Mouse (Mus musculus): ENCODE results near the gene Sfpq. TPM values are rescaled to one million over a fixed set of nuclear protein-coding genes. Genes with fewer than 3 reads are reported as not detected.
A peak's percentile ranks its signal among the peaks of the same experiment; 100 is the strongest.
"Not testable (repeated sequence)": the region's sequence is repeated elsewhere in the genome, so short reads cannot be mapped to it uniquely, and the experiment has no call there.

The Sfpq gene
- polyA plus RNA-seq, 1 experiment from 2014 or later: 137 TPM

GRCm38 (mm10) chr4:126990553-126990952 lies 30.6 kb upstream of the Sfpq start:
- no peak overlapping the region for H3K4me3 ChIP-seq (ENCODE audit: low read depth, low read length)
- H3K4me2 ChIP-seq: no peak overlapping the region
- ATAC-seq (ENCODE audit: insufficient read depth): no peak
- H3K36me3 ChIP-seq (ENCODE audit: insufficient read depth): no peaks in the 10 kb centered on the region
- H3K27me3 ChIP-seq (ENCODE audit: insufficient read depth, low read length): no peaks in the 10 kb centered on the region
- no peaks in the 10 kb centered on the region for H3K4me1 ChIP-seq (ENCODE audit: insufficient read depth)
- TF ChIP-seq CTCF (IDR thresholded peaks at IDR 0.05; ENCODE audit: low read depth): no peak
- no peak overlapping the region for H3K27ac ChIP-seq (ENCODE audit: low read depth)
- no peaks in the 10 kb centered on the region for H3K9me3 ChIP-seq (ENCODE audit: low read depth, low read length)
- no peak for DNase-seq
- H3K9ac ChIP-seq: no peak overlapping the region

GRCm38 (mm10) chr4:126992356-126992755 lies 28.8 kb upstream of the Sfpq start:
- H3K4me2 ChIP-seq: no peak overlapping the region
- peak; percentile 52 for TF ChIP-seq CTCF (IDR thresholded peaks at IDR 0.05; ENCODE audit: low read depth)
- H3K4me1 ChIP-seq (ENCODE audit: insufficient read depth): no peaks in the 10 kb centered on the region
- ATAC-seq (ENCODE audit: insufficient read depth): no peak
- no peaks in the 10 kb centered on the region for H3K9me3 ChIP-seq (ENCODE audit: low read depth, low read length)
- DNase-seq: no peak
- H3K4me3 ChIP-seq (ENCODE audit: low read depth, low read length): no peak overlapping the region
- H3K27me3 ChIP-seq (ENCODE audit: insufficient read depth, low read length): no peaks in the 10 kb centered on the region
- H3K9ac ChIP-seq: no peak overlapping the region
- 60% methylated on average over 5 of the region's 5 CpGs for WGBS
- H3K27ac ChIP-seq (ENCODE audit: low read depth): no peak overlapping the region
- H3K36me3 ChIP-seq (ENCODE audit: insufficient read depth): no peaks in the 10 kb centered on the region

GRCm38 (mm10) chr4:126999372-126999771 lies 21.8 kb upstream of the Sfpq start:
- 96% methylated on average over 16 of the region's 16 CpGs for whole genome bisulfite sequencing

GRCm38 (mm10) chr4:127000601-127001105 lies 20.5 kb upstream of the Sfpq start:
- no peak for DNase-seq
- WGBS: 47% methylated on average over 8 of the region's 8 CpGs
- H3K9ac ChIP-seq: no peak overlapping the region
- no peak for TF ChIP-seq CTCF (IDR thresholded peaks at IDR 0.05; ENCODE audit: low read depth)
- H3K4me2 ChIP-seq: no peak overlapping the region
- H3K27me3 ChIP-seq (ENCODE audit: insufficient read depth, low read length): no peaks in the 10 kb centered on the region
- no peaks in the 10 kb centered on the region for H3K36me3 ChIP-seq (ENCODE audit: insufficient read depth)
- no peak overlapping the region for H3K27ac ChIP-seq (ENCODE audit: low read depth)
- H3K4me1 ChIP-seq (ENCODE audit: insufficient read depth): no peaks in the 10 kb centered on the region
- H3K9me3 ChIP-seq (ENCODE audit: low read depth, low read length): no peaks in the 10 kb centered on the region
- ATAC-seq (ENCODE audit: insufficient read depth): no peak
- no peak overlapping the region for H3K4me3 ChIP-seq (ENCODE audit: low read depth, low read length)

More at GRCm38 (mm10) chr4:126999372-126999771, 21.8 kb upstream of the Sfpq start:
- H3K36me3 ChIP-seq (ENCODE audit: insufficient read depth); ATAC-seq (ENCODE audit: insufficient read depth); H3K9ac ChIP-seq; DNase-seq; H3K9me3 ChIP-seq (ENCODE audit: low read depth, low read length); H3K4me1 ChIP-seq (ENCODE audit: insufficient read depth); H3K27ac ChIP-seq (ENCODE audit: low read depth); H3K27me3 ChIP-seq (ENCODE audit: insufficient read depth, low read length); H3K4me2 ChIP-seq; H3K4me3 ChIP-seq (ENCODE audit: low read depth, low read length): not testable (repeated sequence)

- DNase-seq (no peak), ATAC-seq (ENCODE audit: insufficient read depth) (no peak)
- 77% methylated on average over 3 of the region's 3 CpGs for WGBS
- no peaks in the 10 kb centered on the region for H3K36me3 ChIP-seq (ENCODE audit: insufficient read depth)
- peak overlapping the region; percentile 65; the same call in 1 of the 2 replicates for H3K4me2 ChIP-seq
- H3K27me3 ChIP-seq (ENCODE audit: insufficient read depth, low read length): no peaks in the 10 kb centered on the region
- no peak overlapping the region for H3K4me3 ChIP-seq (ENCODE audit: low read depth, low read length)
- no peak for TF ChIP-seq CTCF (IDR thresholded peaks at IDR 0.05; ENCODE audit: low read depth)
- no peaks in the 10 kb centered on the region for H3K9me3 ChIP-seq (ENCODE audit: low read depth, low read length)
- H3K4me1 ChIP-seq (ENCODE audit: insufficient read depth): no peaks in the 10 kb centered on the region
- H3K27ac ChIP-seq (ENCODE audit: low read depth): no peak overlapping the region
- no peak overlapping the region for H3K9ac ChIP-seq
These were observed 16.7 kb upstream of the Sfpq start for GRCm38 (mm10) chr4:127004384-127004783.

GRCm38 (mm10) chr4:127005113-127005936 lies 15.8 kb upstream of the Sfpq start:
- H3K4me3 ChIP-seq (ENCODE audit: low read depth, low read length): peak overlapping the region; percentile 33
- H3K36me3 ChIP-seq (ENCODE audit: insufficient read depth): no peaks in the 10 kb centered on the region
- peak overlapping the region; percentile 65 for H3K4me2 ChIP-seq
- no peaks in the 10 kb centered on the region for H3K27me3 ChIP-seq (ENCODE audit: insufficient read depth, low read length)
- peak overlapping the region; percentile 52 for H3K9ac ChIP-seq
- WGBS: 15% methylated on average over 25 of the region's 25 CpGs
- no peaks in the 10 kb centered on the region for H3K9me3 ChIP-seq (ENCODE audit: low read depth, low read length)
- DNase-seq: peak; percentile 75
- peak; percentile 62; the same call in 1 of the 2 replicates for ATAC-seq (ENCODE audit: insufficient read depth)
- no peaks in the 10 kb centered on the region for H3K4me1 ChIP-seq (ENCODE audit: insufficient read depth)
- TF ChIP-seq CTCF (IDR thresholded peaks at IDR 0.05; ENCODE audit: low read depth): no peak
- H3K27ac ChIP-seq (ENCODE audit: low read depth): no peak overlapping the region

GRCm38 (mm10) chr4:127015294-127015993 lies 5.7 kb upstream of the Sfpq start:
- peak; percentile 95 for DNase-seq
- ATAC-seq (ENCODE audit: insufficient read depth): peak; percentile 93
- H3K9ac ChIP-seq; H3K36me3 ChIP-seq (ENCODE audit: insufficient read depth); H3K27ac ChIP-seq (ENCODE audit: low read depth); H3K4me1 ChIP-seq (ENCODE audit: insufficient read depth); H3K9me3 ChIP-seq (ENCODE audit: low read depth, low read length); H3K27me3 ChIP-seq (ENCODE audit: insufficient read depth, low read length): not testable (repeated sequence)
- Histone ChIP-seq H3K4me2 (peak overlapping the region; percentile 38), H3K4me3 (ENCODE audit: low read depth, low read length) (peak overlapping the region; percentile 24; the same call in 1 of the 2 replicates)
- 17% methylated on average over 14 of the region's 26 CpGs for WGBS
- peak; percentile 94 for TF ChIP-seq CTCF (IDR thresholded peaks at IDR 0.05; ENCODE audit: low read depth)
